14 mouse cellular contexts compared by ENCODE assay signal in the genomic region with DNA sequence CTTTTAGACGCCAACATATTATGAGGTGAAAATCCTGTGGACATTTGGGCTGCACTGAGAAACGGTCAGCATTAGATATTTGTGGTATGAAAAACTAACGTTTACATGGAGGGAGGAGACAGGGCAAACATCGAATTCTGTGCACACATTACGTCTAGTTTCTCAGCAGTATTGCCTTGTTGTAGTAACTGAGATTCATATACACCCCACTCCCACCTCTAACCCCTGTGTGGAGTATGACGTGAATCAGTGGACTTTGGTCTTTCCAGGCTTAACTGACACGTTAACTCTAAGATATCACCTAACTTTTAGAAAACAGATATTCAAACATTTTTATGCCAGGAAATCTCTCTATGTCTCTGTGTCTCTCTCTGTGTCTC.
A peak's percentile ranks its signal among the peaks of the same experiment; 100 is the strongest.
DNase-seq lines count a peak whose midpoint lies in the region; ATAC-seq lines count a peak whose summit lies in the region.
"Had no signal": no experiment of that assay in that cellular context is flagged by ENCODE, and none has a peak within 500 bp of the region (broad histone marks: within the 10 kb centered on the region; RNA-seq: fewer than 3 reads in every experiment).

No protein-coding gene starts in this region.

- no peak for ATAC-seq in forebrain, embryonic 13.5 days
- ATAC-seq in kidney, embryonic 15.5 days (replicated peaks; ENCODE audit: low FRiP score): peak; percentile 64
- ATAC-seq in embryonic facial prominence, embryonic 15.5 days (ENCODE audit: insufficient number of reproducible peaks, low FRiP score, low TSS enrichment, low read depth): no peak
- ATAC-seq in limb, embryonic 15.5 days (ENCODE audit: insufficient number of reproducible peaks, low FRiP score, low TSS enrichment, low read depth): no peak

- no peaks in the 10 kb centered on the region for H3K27me3 ChIP-seq in forebrain, embryonic 10.5 days (ENCODE audit: poor library complexity, severe bottlenecking)
- no peaks in the 10 kb centered on the region for H3K27me3 ChIP-seq in forebrain, embryonic 13.5 days
- no peaks in the 10 kb centered on the region for H3K27me3 ChIP-seq in kidney, embryonic 15.5 days
- H3K27me3 ChIP-seq in embryonic facial prominence, embryonic 15.5 days: no peaks in the 10 kb centered on the region
- no peaks in the 10 kb centered on the region for H3K27me3 ChIP-seq in limb, embryonic 15.5 days
- H3K27me3 ChIP-seq: forebrain, embryonic 12.5 days; liver, embryonic 15.5 days had no signal

- H3K36me3 ChIP-seq in forebrain, embryonic 10.5 days (replicated peaks): no peaks in the 10 kb centered on the region
- no peaks in the 10 kb centered on the region for H3K36me3 ChIP-seq in forebrain, embryonic 13.5 days (ENCODE audit: poor library complexity, severe bottlenecking)
- H3K36me3 ChIP-seq in kidney, embryonic 15.5 days: no peaks in the 10 kb centered on the region
- H3K36me3 ChIP-seq in embryonic facial prominence, embryonic 15.5 days: no peaks in the 10 kb centered on the region
- no peaks in the 10 kb centered on the region for H3K36me3 ChIP-seq in limb, embryonic 15.5 days
- H3K36me3 ChIP-seq: forebrain, embryonic 12.5 days; liver, embryonic 15.5 days had no signal

- WGBS in forebrain, embryonic 10.5 days: 84% methylated on average over 7 of the region's 7 CpGs
- 88% methylated on average over 7 of the region's 7 CpGs for WGBS in forebrain, embryonic 13.5 days
- WGBS in kidney, embryonic 15.5 days: 18% methylated on average over 7 of the region's 7 CpGs
- 33% methylated on average over 7 of the region's 7 CpGs for WGBS in embryonic facial prominence, embryonic 15.5 days
- 33% methylated on average over 7 of the region's 7 CpGs for WGBS in limb, embryonic 15.5 days

- H3K4me2 ChIP-seq in forebrain, embryonic 13.5 days: no peak overlapping the region
- peak overlapping the region; percentile 47 for H3K4me2 ChIP-seq in kidney, embryonic 15.5 days
- peak overlapping the region; percentile 27 for H3K4me2 ChIP-seq in embryonic facial prominence, embryonic 15.5 days (replicated peaks)
- H3K4me2 ChIP-seq in limb, embryonic 15.5 days: peak overlapping the region; percentile 25
- H3K4me2 ChIP-seq: forebrain, embryonic 12.5 days; liver, embryonic 15.5 days had no signal

- H3K27ac ChIP-seq in forebrain, embryonic 10.5 days: peak overlapping the region; percentile 74; the same call in 1 of the 2 replicates
- H3K27ac ChIP-seq in forebrain, embryonic 13.5 days: no peak overlapping the region
- H3K27ac ChIP-seq in kidney, embryonic 15.5 days: peak overlapping the region; percentile 82
- H3K27ac ChIP-seq in embryonic facial prominence, embryonic 15.5 days (replicated peaks): peak overlapping the region; percentile 39; the same call in 1 of the 2 replicates
- peak overlapping the region; percentile 22; the same call in 1 of the 2 replicates for H3K27ac ChIP-seq in limb, embryonic 15.5 days
- H3K27ac ChIP-seq: forebrain, embryonic 12.5 days; layer of hippocampus, adult 2 months; liver, embryonic 15.5 days had no signal

- peaks cover 4% of the 10 kb centered on the region; the same call in 1 of the 2 replicates for H3K4me1 ChIP-seq in forebrain, embryonic 10.5 days
- no peaks in the 10 kb centered on the region for H3K4me1 ChIP-seq in forebrain, embryonic 13.5 days
- peaks cover 15% of the 10 kb centered on the region for H3K4me1 ChIP-seq in kidney, embryonic 15.5 days
- H3K4me1 ChIP-seq in embryonic facial prominence, embryonic 15.5 days: no peaks in the 10 kb centered on the region
- H3K4me1 ChIP-seq in limb, embryonic 15.5 days: peaks cover 4% of the 10 kb centered on the region; the same call in 1 of the 2 replicates
- H3K4me1 ChIP-seq: forebrain, embryonic 12.5 days; liver, embryonic 15.5 days had no signal

- no peak overlapping the region for H3K4me3 ChIP-seq in forebrain, embryonic 10.5 days
- no peak overlapping the region for H3K4me3 ChIP-seq in forebrain, embryonic 13.5 days
- H3K4me3 ChIP-seq in kidney, embryonic 15.5 days (replicated peaks): peak overlapping the region; percentile 19; the same call in 1 of the 2 replicates
- H3K4me3 ChIP-seq in embryonic facial prominence, embryonic 15.5 days (replicated peaks): no peak overlapping the region
- peak overlapping the region; percentile 10; the same call in 1 of the 2 replicates for H3K4me3 ChIP-seq in limb, embryonic 15.5 days
- H3K4me3 ChIP-seq: forebrain, embryonic 12.5 days; layer of hippocampus, adult 2 months; liver, embryonic 15.5 days had no signal

- DNase-seq in forebrain, embryonic 10.5 days (ENCODE audit: extremely low spot score, low spot score): no peak
- no peak for DNase-seq in kidney, postnatal 10 days
- DNase-seq in left cerebral cortex, adult 9 months (ENCODE audit: low spot score in 2 of 2): no peak
- DNase-seq in frontal cortex, postnatal 14 days (ENCODE audit: low spot score in 2 of 2): no peak
- DNase-seq: cerebellum, postnatal 14 days; heart, adult 11 months; thymus, postnatal 25 days had no signal

- H3K9ac ChIP-seq in forebrain, embryonic 13.5 days: no peak overlapping the region
- H3K9ac ChIP-seq in kidney, embryonic 15.5 days: no peak overlapping the region
- H3K9ac ChIP-seq in embryonic facial prominence, embryonic 15.5 days: no peak overlapping the region
- no peak overlapping the region for H3K9ac ChIP-seq in limb, embryonic 15.5 days
- H3K9ac ChIP-seq: forebrain, embryonic 12.5 days; liver, embryonic 15.5 days had no signal

- H3K9me3 ChIP-seq in forebrain, embryonic 10.5 days: no peaks in the 10 kb centered on the region
- H3K9me3 ChIP-seq in forebrain, embryonic 13.5 days (replicated peaks): no peaks in the 10 kb centered on the region
- H3K9me3 ChIP-seq in kidney, embryonic 15.5 days (replicated peaks): no peaks in the 10 kb centered on the region
- H3K9me3 ChIP-seq in embryonic facial prominence, embryonic 15.5 days (replicated peaks): no peaks in the 10 kb centered on the region
- no peaks in the 10 kb centered on the region for H3K9me3 ChIP-seq in limb, embryonic 15.5 days
- H3K9me3 ChIP-seq: forebrain, embryonic 12.5 days; liver, embryonic 15.5 days had no signal

Comparison
In these comparisons a context has a peak if more than half of its experiments do, and no peak if none do; other contexts are left out.
1. H3K4me3 ChIP-seq: peak in kidney, embryonic 15.5 days (single experiment) and limb, embryonic 15.5 days (single experiment); none in forebrain, embryonic 10.5 days (single experiment), forebrain, embryonic 13.5 days (single experiment) and embryonic facial prominence, embryonic 15.5 days (single experiment).